Mouse (Mus musculus): ENCODE measurements around the gene Msl1. TPM values are rescaled to one million over a fixed set of nuclear protein-coding genes. Genes with fewer than 3 reads are reported as not detected.
A peak's percentile ranks its signal among the peaks of the same experiment; 100 is the strongest.

Msl1 gene
- polyA plus RNA-seq, 1 experiment from 2014 or later, result 25.0 TPM

- H3K4me1 ChIP-seq, result peaks cover 68% of the 10 kb centered on the region
- H3K36me3 ChIP-seq, result no peaks in the 10 kb centered on the region
- H3K4me3 ChIP-seq, result peak overlapping the region; percentile 32
- H3K27ac ChIP-seq, result peak overlapping the region; percentile 81; the same call in 1 of the 2 replicates
- H3K27me3 ChIP-seq (ENCODE audit: low read depth, poor library complexity, severe bottlenecking), result no peaks in the 10 kb centered on the region
- WGBS, result 27% methylated on average over 7 of the region's 7 CpGs
- H3K9me3 ChIP-seq (replicated peaks), result no peaks in the 10 kb centered on the region
- no peak for DNase-seq (ENCODE audit: low spot score)
Observed at GRCm38 (mm10) chr11:98787229-98787628, 8.1 kb upstream of the Msl1 start.

DNA sequence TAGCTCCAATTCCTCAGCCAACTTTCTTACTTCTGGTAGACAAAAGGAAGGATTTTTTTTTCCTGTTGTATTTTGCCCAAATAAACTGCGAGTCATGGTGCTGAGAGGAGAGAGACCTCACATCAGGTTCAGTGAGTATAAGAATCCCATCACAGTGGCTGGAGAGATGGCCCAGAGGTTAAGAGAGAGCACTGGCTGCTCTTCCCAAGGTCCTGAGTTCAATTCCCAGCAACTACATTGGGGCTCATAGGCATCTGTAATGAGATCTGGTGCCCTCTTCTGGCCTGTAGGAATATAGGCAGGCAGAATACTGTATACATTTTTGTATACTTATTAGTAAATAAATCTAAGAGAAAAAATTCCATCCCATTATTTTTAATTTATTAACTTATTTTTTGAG is 7.6 kb upstream of the Msl1 start:
- H3K36me3 ChIP-seq, result no peaks in the 10 kb centered on the region
- DNase-seq (ENCODE audit: low spot score), result no peak
- H3K4me1 ChIP-seq, result peaks cover 67% of the 10 kb centered on the region
- H3K27ac ChIP-seq, result peak overlapping the region; percentile 81; the same call in 1 of the 2 replicates
- H3K9me3 ChIP-seq (replicated peaks), result no peaks in the 10 kb centered on the region
- WGBS, result 97% methylated on average over 1 of the region's 1 CpGs
- H3K4me3 ChIP-seq, result no peak overlapping the region
- no peaks in the 10 kb centered on the region for H3K27me3 ChIP-seq (ENCODE audit: low read depth, poor library complexity, severe bottlenecking)

DNA sequence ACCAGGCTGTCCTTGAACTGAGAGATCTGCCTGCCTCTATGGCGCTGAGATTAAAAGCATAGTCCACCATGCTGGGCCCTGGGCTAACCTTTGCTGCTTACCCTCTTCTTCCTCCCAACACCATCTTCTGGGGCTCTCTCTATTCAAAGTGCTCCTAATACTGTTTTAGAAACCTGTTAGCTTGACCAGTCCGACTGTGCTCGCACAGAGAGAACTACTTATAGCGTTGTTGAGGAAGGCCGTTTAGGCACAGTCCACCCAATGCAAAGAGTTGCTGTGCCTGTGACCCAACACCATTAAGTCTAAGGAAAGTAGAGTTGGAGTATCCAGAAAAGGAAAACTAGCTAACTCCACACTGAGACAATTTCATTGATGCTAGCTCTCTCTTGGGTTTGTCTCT is 7.2 kb upstream of the Msl1 start:
- Histone ChIP-seq H3K4me3 (no peak overlapping the region), H3K27me3 (ENCODE audit: low read depth, poor library complexity, severe bottlenecking) (no peaks in the 10 kb centered on the region), H3K4me1 (peaks cover 65% of the 10 kb centered on the region), H3K9me3 (replicated peaks) (no peaks in the 10 kb centered on the region), H3K27ac (peak overlapping the region; percentile 81), H3K36me3 (no peaks in the 10 kb centered on the region)
- 93% methylated on average over 5 of the region's 5 CpGs for WGBS
- DNase-seq (ENCODE audit: low spot score), result no peak

- peak overlapping the region; percentile 57 for H3K4me3 ChIP-seq
- peak overlapping the region; percentile 81 for H3K27ac ChIP-seq
- DNase-seq (ENCODE audit: low spot score), result peak; percentile 84
- H3K9me3 ChIP-seq (replicated peaks), result no peaks in the 10 kb centered on the region
- no peaks in the 10 kb centered on the region for H3K27me3 ChIP-seq (ENCODE audit: low read depth, poor library complexity, severe bottlenecking)
- H3K36me3 ChIP-seq, result no peaks in the 10 kb centered on the region
- 19% methylated on average over 18 of the region's 18 CpGs for WGBS
- peaks cover 65% of the 10 kb centered on the region for H3K4me1 ChIP-seq
Observed at GRCm38 (mm10) chr11:98788550-98789218, 6.6 kb upstream of the Msl1 start.

DNA sequence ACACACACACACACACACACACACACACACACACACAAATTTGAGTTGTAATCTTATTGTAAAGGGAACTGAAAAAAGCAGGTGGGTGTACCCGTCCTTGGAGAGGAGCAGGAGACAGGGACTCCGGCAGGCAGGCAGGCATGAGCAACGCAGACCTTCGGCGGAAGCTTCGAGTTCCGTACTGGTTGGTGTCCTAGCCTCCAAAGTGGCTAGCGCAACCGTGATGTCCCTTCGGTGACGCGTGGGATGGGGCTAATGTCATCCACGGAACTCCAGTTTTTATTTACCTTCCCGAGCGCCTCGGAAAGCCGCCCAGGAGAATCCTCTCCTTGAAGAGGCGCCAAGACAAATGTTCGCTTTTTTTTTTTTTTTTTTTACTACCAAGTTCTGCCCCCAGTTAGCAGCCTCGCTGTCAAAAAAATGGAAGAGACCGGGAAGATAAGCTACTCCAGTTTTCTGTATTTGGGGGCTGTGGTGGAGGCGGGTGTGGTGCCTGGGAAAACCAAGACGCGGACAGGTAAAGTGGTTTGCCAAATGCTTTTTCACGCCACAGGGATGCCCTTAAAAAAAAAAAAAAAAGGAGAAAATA is 6.0 kb upstream of the Msl1 start:
- peaks cover 66% of the 10 kb centered on the region for H3K4me1 ChIP-seq
- H3K27me3 ChIP-seq (ENCODE audit: low read depth, poor library complexity, severe bottlenecking), result no peaks in the 10 kb centered on the region
- H3K27ac ChIP-seq, result peak overlapping the region; percentile 81
- H3K4me3 ChIP-seq, result peak overlapping the region; percentile 57
- no peaks in the 10 kb centered on the region for H3K9me3 ChIP-seq (replicated peaks)
- DNase-seq (ENCODE audit: low spot score), result no peak
- WGBS, result 2% methylated on average over 25 of the region's 25 CpGs
- H3K36me3 ChIP-seq, result no peaks in the 10 kb centered on the region

DNA sequence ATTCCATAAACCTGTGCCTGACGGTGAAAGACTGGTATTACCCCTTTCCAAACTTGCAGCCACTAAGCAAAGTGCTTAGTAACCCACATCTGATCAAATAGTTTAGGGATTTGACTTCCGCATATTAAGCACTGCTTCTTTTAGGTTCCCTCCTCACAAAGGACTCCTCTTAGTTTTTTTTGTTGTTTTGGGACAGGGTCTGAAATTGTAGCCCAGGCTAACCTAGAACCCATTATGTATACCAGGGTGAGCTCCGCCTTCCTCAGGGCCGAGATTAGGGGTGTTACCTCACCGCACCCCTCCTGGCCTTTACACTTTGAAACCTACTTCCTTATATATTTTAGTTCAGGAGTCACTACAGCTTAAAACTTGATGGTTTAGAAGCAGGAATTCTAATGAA is 5.5 kb upstream of the Msl1 start:
- Histone ChIP-seq H3K36me3 (no peaks in the 10 kb centered on the region), H3K4me3 (peak overlapping the region; percentile 57), H3K27ac (peak overlapping the region; percentile 81; the same call in 1 of the 2 replicates), H3K9me3 (replicated peaks) (no peaks in the 10 kb centered on the region), H3K27me3 (ENCODE audit: low read depth, poor library complexity, severe bottlenecking) (no peaks in the 10 kb centered on the region), H3K4me1 (peaks cover 69% of the 10 kb centered on the region)
- WGBS, result 42% methylated on average over 5 of the region's 5 CpGs
- DNase-seq (ENCODE audit: low spot score), result no peak

DNA sequence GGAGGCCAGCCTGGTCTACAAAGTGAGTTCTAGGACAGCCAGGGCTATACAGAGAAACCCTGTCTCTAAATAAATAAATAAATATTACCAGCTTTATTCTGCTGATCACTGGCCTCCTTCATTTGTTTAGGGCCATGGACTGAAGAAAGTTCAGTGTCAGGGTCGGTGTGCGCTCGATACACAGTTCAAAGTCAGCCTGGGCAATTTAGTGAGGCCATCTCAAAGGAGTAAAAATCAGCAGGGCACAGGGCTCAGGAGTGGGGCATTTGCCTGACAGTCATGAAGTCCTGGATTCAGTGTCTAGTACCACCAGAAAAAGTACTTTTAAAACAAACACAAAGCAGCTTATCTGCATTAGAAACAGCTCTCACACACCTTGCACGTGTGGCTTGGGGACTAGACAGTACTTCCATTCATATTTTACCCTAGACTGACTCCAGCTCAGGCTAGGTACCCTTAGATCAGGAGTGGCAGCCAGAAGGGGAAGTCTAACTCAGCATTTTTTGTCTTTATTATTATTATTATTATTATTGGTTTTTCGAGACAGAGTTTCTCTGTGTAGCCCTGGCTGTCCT is 4.6 kb upstream of the Msl1 start:
- Histone ChIP-seq H3K4me3 (no peak overlapping the region), H3K4me1 (peaks cover 63% of the 10 kb centered on the region), H3K36me3 (no peaks in the 10 kb centered on the region), H3K9me3 (replicated peaks) (no peaks in the 10 kb centered on the region), H3K27ac (no peak overlapping the region), H3K27me3 (ENCODE audit: low read depth, poor library complexity, severe bottlenecking) (no peaks in the 10 kb centered on the region)
- DNase-seq (ENCODE audit: low spot score), result no peak
- WGBS, result 83% methylated on average over 5 of the region's 5 CpGs

GRCm38 (mm10) chr11:98791448-98791847 is 3.9 kb upstream of the Msl1 start:
- no peaks in the 10 kb centered on the region for H3K9me3 ChIP-seq (replicated peaks)
- no peak overlapping the region for H3K4me3 ChIP-seq
- H3K27ac ChIP-seq, result no peak overlapping the region
- WGBS, result 71% methylated on average over 1 of the region's 1 CpGs
- no peak for DNase-seq (ENCODE audit: low spot score)
- no peaks in the 10 kb centered on the region for H3K36me3 ChIP-seq
- peaks cover 56% of the 10 kb centered on the region for H3K4me1 ChIP-seq
- no peaks in the 10 kb centered on the region for H3K27me3 ChIP-seq (ENCODE audit: low read depth, poor library complexity, severe bottlenecking)

- Histone ChIP-seq H3K36me3 (no peaks in the 10 kb centered on the region), H3K27me3 (ENCODE audit: low read depth, poor library complexity, severe bottlenecking) (no peaks in the 10 kb centered on the region), H3K9me3 (replicated peaks) (no peaks in the 10 kb centered on the region), H3K27ac (no peak overlapping the region), H3K4me1 (peaks cover 53% of the 10 kb centered on the region), H3K4me3 (no peak overlapping the region)
- WGBS, result 12% methylated on average over 4 of the region's 4 CpGs
- no peak for DNase-seq (ENCODE audit: low spot score)
Observed at GRCm38 (mm10) chr11:98792081-98792480, 3.2 kb upstream of the Msl1 start.

GRCm38 (mm10) chr11:98794469-98795014 is 774 bp upstream of the Msl1 start:
- Histone ChIP-seq H3K9me3 (replicated peaks) (no peaks in the 10 kb centered on the region), H3K27ac (peak overlapping the region; percentile 99), H3K4me3 (peak overlapping the region; percentile 97), H3K27me3 (ENCODE audit: low read depth, poor library complexity, severe bottlenecking) (no peaks in the 10 kb centered on the region), H3K36me3 (peaks cover 22% of the 10 kb centered on the region), H3K4me1 (peaks cover 59% of the 10 kb centered on the region)
- WGBS, result under 1% methylated on average over 30 of the region's 30 CpGs
- no peak for DNase-seq (ENCODE audit: low spot score)

DNA sequence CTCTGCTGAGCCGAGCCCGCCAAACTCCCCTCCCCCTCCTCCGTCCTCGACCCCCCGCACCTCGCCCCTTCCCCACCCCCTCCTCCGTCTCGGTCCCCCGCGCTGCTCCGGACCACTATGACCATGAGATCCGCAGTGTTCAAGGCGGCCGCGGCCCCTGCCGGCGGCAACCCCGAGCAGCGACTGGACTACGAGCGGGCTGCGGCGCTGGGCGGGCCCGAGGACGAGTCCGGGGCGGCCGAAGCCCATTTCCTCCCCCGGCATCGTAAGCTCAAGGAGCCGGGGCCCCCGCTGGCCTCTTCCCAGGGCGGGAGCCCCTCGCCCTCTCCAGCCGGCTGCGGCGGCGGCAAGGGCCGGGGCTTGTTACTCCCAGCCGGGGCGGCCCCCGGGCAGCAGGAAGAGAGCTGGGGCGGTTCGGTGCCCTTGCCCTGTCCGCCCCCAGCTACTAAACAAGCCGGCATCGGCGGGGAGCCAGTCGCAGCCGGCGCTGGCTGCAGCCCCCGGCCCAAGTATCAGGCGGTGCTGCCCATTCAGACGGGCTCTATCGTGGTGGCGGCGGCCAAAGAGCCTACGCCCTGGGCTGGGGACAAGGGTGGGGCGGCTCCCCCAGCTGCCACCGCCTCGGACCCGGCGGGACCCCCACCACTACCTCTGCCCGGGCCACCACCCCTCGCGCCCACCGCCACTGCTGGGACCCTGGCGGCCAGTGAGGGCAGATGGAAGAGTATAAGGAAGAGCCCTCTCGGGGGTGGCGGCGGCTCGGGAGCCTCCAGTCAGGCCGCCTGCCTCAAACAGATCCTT is 598 bp downstream of the Msl1 start:
- Histone ChIP-seq H3K4me1 (peaks cover 53% of the 10 kb centered on the region), H3K27ac (peak overlapping the region; percentile 99), H3K27me3 (ENCODE audit: low read depth, poor library complexity, severe bottlenecking) (no peaks in the 10 kb centered on the region), H3K4me3 (peak overlapping the region; percentile 97), H3K9me3 (replicated peaks) (no peaks in the 10 kb centered on the region), H3K36me3 (peaks cover 36% of the 10 kb centered on the region)
- no peak for DNase-seq (ENCODE audit: low spot score)
- under 1% methylated on average over 66 of the region's 74 CpGs for WGBS

- 5% methylated on average over 23 of the region's 23 CpGs for WGBS
- Histone ChIP-seq H3K27me3 (ENCODE audit: low read depth, poor library complexity, severe bottlenecking) (no peaks in the 10 kb centered on the region), H3K4me3 (peak overlapping the region; percentile 97), H3K4me1 (peaks cover 52% of the 10 kb centered on the region), H3K27ac (peak overlapping the region; percentile 99), H3K9me3 (replicated peaks) (no peaks in the 10 kb centered on the region), H3K36me3 (peaks cover 44% of the 10 kb centered on the region)
- peak; percentile 88 for DNase-seq (ENCODE audit: low spot score)
Observed at GRCm38 (mm10) chr11:98796515-98797216, 1.4 kb downstream of the Msl1 start.

Data from limb, embryonic 10.5 days (tissue).